Mouse (Mus musculus): ENCODE results near the gene Selenok.

GRCm38 (mm10) chr14:30024387-30024786 is 56.3 kb downstream of the Selenok start:
- TF ChIP-seq CTCF (conservative IDR thresholded peaks at IDR 0.05; ENCODE audit: insufficient read depth, insufficient read length, low read depth, low read length) (no peak), POLR2A (IDR thresholded peaks at IDR 0.05; ENCODE audit: low read depth, low read length) (no peak)
